In the genomic region with DNA sequence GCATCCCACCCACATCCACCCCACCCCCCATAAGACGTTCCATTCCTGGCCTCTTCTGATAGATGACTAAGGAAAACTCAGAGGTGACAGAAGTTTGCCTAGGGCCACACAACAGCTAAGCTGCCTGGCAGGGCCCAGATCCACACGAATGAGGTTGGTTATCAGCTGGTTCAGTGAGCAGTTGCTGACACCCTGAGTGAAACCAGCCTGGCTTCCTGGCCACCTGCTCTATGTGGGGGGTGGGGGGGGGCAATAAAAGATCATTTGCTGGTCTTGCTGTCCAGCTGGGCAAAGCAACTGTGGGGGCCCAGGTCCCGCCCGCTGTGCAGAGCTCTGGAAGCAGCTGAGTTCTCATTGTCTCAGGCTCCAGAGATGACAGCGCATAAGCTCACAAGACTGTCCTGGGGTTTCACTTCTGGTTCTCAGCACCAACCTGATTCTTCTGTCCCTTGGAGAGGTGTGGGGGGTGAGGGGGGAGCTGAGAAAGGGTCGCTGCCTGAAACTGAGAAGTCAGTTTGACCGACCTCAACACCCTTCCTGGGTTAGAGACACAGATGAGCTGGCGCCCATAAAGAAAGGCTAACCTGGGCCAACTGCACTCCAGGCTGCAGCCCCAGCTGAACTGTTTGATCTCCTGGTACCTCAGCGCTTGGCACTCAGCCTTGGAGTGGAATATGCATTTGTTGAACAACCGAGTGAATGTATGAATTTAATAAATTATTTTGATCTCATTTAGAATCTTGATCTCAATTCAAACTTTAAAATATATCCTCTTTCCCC, we compare ENCODE assay signal across 13 mouse cellular contexts. TPM values are rescaled to one million over a fixed set of nuclear protein-coding genes. Genes with fewer than 3 reads are reported as not detected.
DNase-seq lines count a peak whose midpoint lies in the region; ATAC-seq and TF ChIP-seq lines count a peak whose summit lies in the region.
"Had no signal": no experiment of that assay in that cellular context is flagged by ENCODE, and none has a peak within 500 bp of the region (broad histone marks: within the 10 kb centered on the region; RNA-seq: fewer than 3 reads in every experiment).

No protein-coding gene starts in this region.

- H3K4me1 ChIP-seq in forebrain, embryonic 10.5 days, result no peaks in the 10 kb centered on the region
- H3K4me1 ChIP-seq in forebrain, embryonic 13.5 days, result no peaks in the 10 kb centered on the region
- peaks cover 31 to 36% of the 10 kb centered on the region in 2 experiments for H3K4me1 ChIP-seq in liver, embryonic 14.5 days (replicated peaks; ENCODE audit: control insufficient read depth in 2 of 2, insufficient read depth in 2 of 2, low read length in 1 of 2)

- no peaks in the 10 kb centered on the region for H3K9me3 ChIP-seq in forebrain, embryonic 10.5 days
- no peaks in the 10 kb centered on the region for H3K9me3 ChIP-seq in forebrain, embryonic 13.5 days (replicated peaks)
- no peaks in the 10 kb centered on the region for H3K9me3 ChIP-seq in liver, embryonic 14.5 days (ENCODE audit: control insufficient read depth, low read length)

- H3K27me3 ChIP-seq in forebrain, embryonic 10.5 days (ENCODE audit: poor library complexity, severe bottlenecking), result no peaks in the 10 kb centered on the region
- H3K27me3 ChIP-seq in forebrain, embryonic 13.5 days, result no peaks in the 10 kb centered on the region
- no peaks in the 10 kb centered on the region for H3K27me3 ChIP-seq in liver, embryonic 14.5 days (ENCODE audit: control insufficient read depth, insufficient read depth, low read length)

- no peak overlapping the region for H3K4me2 ChIP-seq in forebrain, embryonic 13.5 days
- peak overlapping the region; percentile 66 for H3K4me2 ChIP-seq in liver, embryonic 14.5 days (ENCODE audit: low read depth)

- H3K27ac ChIP-seq in forebrain, embryonic 10.5 days, result peak overlapping the region; percentile 48; the same call in 1 of the 2 replicates
- H3K27ac ChIP-seq in forebrain, embryonic 13.5 days, result no peak overlapping the region
- H3K27ac ChIP-seq in liver, embryonic 14.5 days, result peak overlapping the region; percentile 99
- H3K27ac ChIP-seq: layer of hippocampus, adult 2 months had no signal

- DNase-seq in forebrain, embryonic 10.5 days (ENCODE audit: extremely low spot score, low spot score), result no peak
- peak; percentile 22 for DNase-seq in spleen, adult 12 weeks (ENCODE audit: low spot score)
- no peak for DNase-seq in spleen, adult 18-20 months
- DNase-seq in liver, embryonic 14.5 days (ENCODE audit: low read depth in 3 of 3, low spot score in 3 of 3), result peak; percentile 86 to 91 (median 88)
- DNase-seq in adrenal gland, postnatal 36 days, result no peak
- no peak for DNase-seq in kidney, adult 18-20 months
- no peak for DNase-seq in ovary, postnatal 14 days (ENCODE audit: low spot score)
- DNase-seq: cerebellum, postnatal 36 days; lung, postnatal 4 days; retina, postnatal 1 day; thymus, postnatal 25 days had no signal

- peak; percentile 98 for TF ChIP-seq EP300 in liver, embryonic 14.5 days (IDR thresholded peaks at IDR 0.05; ENCODE audit: low read depth)

- no peak for TF ChIP-seq CTCF in liver, embryonic 14.5 days (IDR thresholded peaks at IDR 0.05; ENCODE audit: low read depth)

- no peaks in the 10 kb centered on the region for H3K36me3 ChIP-seq in forebrain, embryonic 10.5 days (replicated peaks)
- no peaks in the 10 kb centered on the region for H3K36me3 ChIP-seq in forebrain, embryonic 13.5 days (ENCODE audit: poor library complexity, severe bottlenecking)
- no peaks in the 10 kb centered on the region for H3K36me3 ChIP-seq in liver, embryonic 14.5 days (replicated peaks; ENCODE audit: control insufficient read depth, insufficient read depth, low read depth)

- H3K9ac ChIP-seq in forebrain, embryonic 13.5 days, result no peak overlapping the region
- peak overlapping the region; percentile 61 for H3K9ac ChIP-seq in liver, embryonic 14.5 days (replicated peaks)

- WGBS in forebrain, embryonic 10.5 days, result 82% methylated on average over 10 of the region's 10 CpGs
- 69% methylated on average over 10 of the region's 10 CpGs for WGBS in forebrain, embryonic 13.5 days
- WGBS in liver, embryonic 14.5 days (ENCODE audit: insufficient replicate concordance), result 25% methylated on average over 10 of the region's 10 CpGs

- no peak overlapping the region for H3K4me3 ChIP-seq in forebrain, embryonic 10.5 days
- H3K4me3 ChIP-seq in forebrain, embryonic 13.5 days, result no peak overlapping the region
- H3K4me3 ChIP-seq in liver, embryonic 14.5 days (ENCODE audit: insufficient read depth in 1 of 2, low read depth in 2 of 2, low read length in 2 of 2), result peak overlapping the region; percentile 33 to 39
- H3K4me3 ChIP-seq: layer of hippocampus, adult 2 months had no signal

- ATAC-seq in forebrain, embryonic 13.5 days, result no peak
- peak; percentile 97 for ATAC-seq in liver, embryonic 14.5 days (ENCODE audit: insufficient read depth)

RNA-seq across cellular contexts. Expression of gene Top1, which starts 42.3 kb away (rescaled TPM):
- polyA plus RNA-seq in forebrain, embryonic 10.5 days (2016; fragmentation: Nextera tagmentation; extraction: Ambion mirVana), result 113 and 118 TPM in 2 replicates
- 126 and 149 TPM in 2 replicates for polyA plus RNA-seq in forebrain, embryonic 13.5 days (2015; fragmentation: Nextera tagmentation; extraction: Ambion mirVana)
- 17.9 and 33.6 TPM in 2 replicates for polyA plus RNA-seq in liver, embryonic 14.5 days (2012; rRNA removed)
- 51.2 and 58.0 TPM in 2 replicates for polyA plus RNA-seq in liver, embryonic 14.5 days (2014; fragmentation: Nextera tagmentation; extraction: Ambion mirVana)
- total RNA-seq in adrenal gland, postnatal 36 days (2021), result 10 to 100 TPM; 79.6 to 97.2 TPM

Comparison
In these comparisons a context has a peak if more than half of its experiments do, and no peak if none do; other contexts are left out.
1. DNase-seq: peak in spleen, adult 12 weeks (single experiment) and liver, embryonic 14.5 days (3 of 3); none in forebrain, embryonic 10.5 days (single experiment), spleen, adult 18-20 months (0 of 2), adrenal gland, postnatal 36 days (0 of 2), kidney, adult 18-20 months (single experiment) and ovary, postnatal 14 days (single experiment).
2. H3K4me3 ChIP-seq: peak in liver, embryonic 14.5 days (2 of 2); none in forebrain, embryonic 10.5 days (single experiment) and forebrain, embryonic 13.5 days (single experiment).